Mouse (Mus musculus) stomach, embryonic 15.5 days (tissue): ENCODE data around the gene Ints5. TPM values are rescaled to one million over a fixed set of nuclear protein-coding genes. Genes with fewer than 3 reads are reported as not detected.
"Not testable (repeated sequence)": the region's sequence is repeated elsewhere in the genome, so short reads cannot be mapped to it uniquely, and the experiment has no call there.

Source experiments
- ATAC-seq: fragments of 200-750 bp; cut with Nextera tagmentation; 2 replicates; pipeline ENCODE4 v1.8.0; 2017; ENCODE audit warnings: low read depth, moderate number of reproducible peaks, moderate TSS enrichment; ENCODE audit not compliant: insufficient read depth, low FRiP score
- H3K27ac ChIP-seq: fragments of 300-500 bp; sonication (generic); 2 replicates; pipeline ENCODE4 v1.5.1; 2015; ENCODE audit warnings: mild to moderate bottlenecking, inconsistent platforms
- H3K27me3 ChIP-seq: fragments of 300-500 bp; sonication (generic); replicated peaks from 2 replicates; pipeline ENCODE4 v1.6.1; 2015; ENCODE audit warnings: inconsistent platforms
- H3K36me3 ChIP-seq: fragments of 300-500 bp; sonication (generic); 2 replicates; pipeline ENCODE4 v1.6.1; 2015; ENCODE audit warnings: inconsistent platforms
- H3K4me1 ChIP-seq: fragments of 300-500 bp; sonication (generic); 2 replicates; pipeline ENCODE4 v1.6.1; 2015; ENCODE audit warnings: inconsistent platforms
- H3K4me2 ChIP-seq: fragments of 300-500 bp; sonication (generic); 2 replicates; pipeline ENCODE4 v1.6.1; 2015; ENCODE audit warnings: mild to moderate bottlenecking, inconsistent platforms
- H3K4me3 ChIP-seq: fragments of 300-500 bp; sonication (generic); replicated peaks from 2 replicates; pipeline ENCODE4 v1.5.1; 2015; ENCODE audit warnings: inconsistent platforms
- H3K9ac ChIP-seq: fragments of 300-500 bp; sonication (generic); 2 replicates; pipeline ENCODE4 v1.6.1; 2015; ENCODE audit warnings: inconsistent platforms
- H3K9me3 ChIP-seq: fragments of 300-500 bp; sonication (generic); 2 replicates; pipeline ENCODE4 v1.6.1; 2016; ENCODE audit warnings: inconsistent platforms
- WGBS: fragments of 180-500 bp; shearing (Covaris S2); methylation state at CpG from one replicate; pipeline ENCODE4 v1.1.7; 2015; 5-methylcytosine and 5-hydroxymethylcytosine counted together
- polyA plus RNA-seq: library from polyadenylated mRNA; unstranded; fragments of >200 nt; fragmentation: Nextera tagmentation; extraction: Ambion mirVana; gene quantifications from 2 replicates; pipeline ENCODE4 v1.2.1, GENCODE M21; 2015

Gene Ints5
- polyA plus RNA-seq, 1 experiment from 2014 or later = 36.8 TPM

GRCm38 (mm10) chr19:8888511-8889385 is 4.1 kb upstream of the Ints5 start, which contains the start of the genes 1810009A15Rik and Gm49416:
TSS of gene 1810009A15Rik (plus strand) at chr19:8888853.
TSS of gene Gm49416 (plus strand) at chr19:8888926.
- ATAC-seq = peak; percentile 95
- Histone ChIP-seq H3K9me3 (no peaks in the 10 kb centered on the region), H3K9ac (peak within 1 kb of the TSS; percentile 55; the same call in 1 of the 2 replicates), H3K27ac (peak within 1 kb of the TSS; percentile 85), H3K4me1 (peaks cover 9% of the 10 kb centered on the region), H3K4me2 (peak within 1 kb of the TSS; percentile 57), H3K36me3 (0 out of 2 replicates have a peak, but pooled peaks cover 4% of the 10 kb centered on the region), H3K4me3 (peak within 1 kb of the TSS; percentile 59), H3K27me3 (no peaks in the 10 kb centered on the region)
- under 1% methylated on average over 58 of the region's 58 CpGs for WGBS

- WGBS = 89% methylated on average over 9 of the region's 9 CpGs
These were observed 2.7 kb downstream of the Ints5 start for GRCm38 (mm10) chr19:8895397-8895960.

GRCm38 (mm10) chr19:8896231-8896630 is 3.4 kb downstream of the Ints5 start:
- not testable (repeated sequence) for H3K27me3 ChIP-seq, H3K4me2 ChIP-seq, H3K9me3 ChIP-seq, H3K4me3 ChIP-seq, H3K9ac ChIP-seq, ATAC-seq, H3K27ac ChIP-seq
- 83% methylated on average over 5 of the region's 5 CpGs for WGBS
- Histone ChIP-seq H3K36me3 (peaks cover 13% of the 10 kb centered on the region), H3K4me1 (peaks cover 33% of the 10 kb centered on the region)

More at GRCm38 (mm10) chr19:8895397-8895960, 2.7 kb downstream of the Ints5 start:
- no peak overlapping the region for H3K9ac ChIP-seq
- no peaks in the 10 kb centered on the region for H3K9me3 ChIP-seq
- H3K4me2 ChIP-seq = no peak overlapping the region
- H3K27ac ChIP-seq = no peak overlapping the region
- peaks cover 15% of the 10 kb centered on the region for H3K36me3 ChIP-seq
- no peak for ATAC-seq
- H3K4me3 ChIP-seq = no peak overlapping the region
- no peaks in the 10 kb centered on the region for H3K27me3 ChIP-seq
- peaks cover 33% of the 10 kb centered on the region for H3K4me1 ChIP-seq

- peaks cover 33% of the 10 kb centered on the region for H3K4me1 ChIP-seq
- H3K4me3 ChIP-seq = peak overlapping the region; percentile 66
- H3K4me2 ChIP-seq = peak overlapping the region; percentile 60
- peak overlapping the region; percentile 55 for H3K9ac ChIP-seq
- ATAC-seq = peak; percentile 28
- H3K36me3 ChIP-seq = peaks cover 17% of the 10 kb centered on the region
- not testable (repeated sequence) for H3K9me3 ChIP-seq, H3K27me3 ChIP-seq
- peak overlapping the region; percentile 91 for H3K27ac ChIP-seq
- 22% methylated on average over 21 of the region's 21 CpGs for WGBS
These were observed 4.5 kb downstream of the Ints5 start for GRCm38 (mm10) chr19:8897211-8897864.

GRCm38 (mm10) chr19:8897865-8898495 is 5.2 kb downstream of the Ints5 start, which contains the start of gene Ganab:
TSS of gene Ganab (plus strand) at chr19:8898071.
- WGBS = under 1% methylated on average over 53 of the region's 53 CpGs
- Histone ChIP-seq H3K4me3 (peak within 1 kb of the TSS; percentile 66), H3K27me3 (no peaks in the 10 kb centered on the region)

GRCm38 (mm10) chr19:8898576-8898975 is 5.8 kb downstream of the Ints5 start:
- 3% methylated on average over 13 of the region's 13 CpGs for WGBS
- peak overlapping the region; percentile 84 for H3K9ac ChIP-seq
- peak overlapping the region; percentile 69 for H3K4me2 ChIP-seq
- H3K27me3 ChIP-seq = no peaks in the 10 kb centered on the region
- H3K9me3 ChIP-seq = no peaks in the 10 kb centered on the region
- H3K4me3 ChIP-seq = peak overlapping the region; percentile 66
- peaks cover 25% of the 10 kb centered on the region for H3K36me3 ChIP-seq
- H3K4me1 ChIP-seq = peaks cover 32% of the 10 kb centered on the region
- no peak for ATAC-seq
- H3K27ac ChIP-seq = peak overlapping the region; percentile 92

More at GRCm38 (mm10) chr19:8897865-8898495, 5.2 kb downstream of the Ints5 start, which contains the start of gene Ganab:
- no peaks in the 10 kb centered on the region for H3K9me3 ChIP-seq
- H3K36me3 ChIP-seq = peaks cover 21% of the 10 kb centered on the region
- H3K4me2 ChIP-seq = peak within 1 kb of the TSS; percentile 69
- H3K27ac ChIP-seq = peak within 1 kb of the TSS; percentile 92
- peak; percentile 99 for ATAC-seq
- peak within 1 kb of the TSS; percentile 84 for H3K9ac ChIP-seq
- H3K4me1 ChIP-seq = peaks cover 33% of the 10 kb centered on the region

- no peak for ATAC-seq
- Histone ChIP-seq H3K9ac (peak overlapping the region; percentile 35), H3K4me2 (peak overlapping the region; percentile 69), H3K36me3 (peaks cover 29% of the 10 kb centered on the region), H3K9me3 (no peaks in the 10 kb centered on the region), H3K4me1 (peaks cover 27% of the 10 kb centered on the region), H3K27ac (no peak overlapping the region), H3K4me3 (peak overlapping the region; percentile 66), H3K27me3 (no peaks in the 10 kb centered on the region)
- WGBS = 26% methylated on average over 3 of the region's 3 CpGs
These were observed 6.3 kb downstream of the Ints5 start for GRCm38 (mm10) chr19:8899079-8899478.

GRCm38 (mm10) chr19:8903412-8903811 is 10.6 kb downstream of the Ints5 start:
- Histone ChIP-seq H3K9ac (no peak overlapping the region), H3K4me2 (no peak overlapping the region), H3K36me3 (peaks cover 45% of the 10 kb centered on the region), H3K27ac (no peak overlapping the region), H3K4me1 (peaks cover 8% of the 10 kb centered on the region), H3K4me3 (no peak overlapping the region), H3K27me3 (no peaks in the 10 kb centered on the region), H3K9me3 (no peaks in the 10 kb centered on the region)
- no peak for ATAC-seq
- 92% methylated on average over 5 of the region's 5 CpGs for WGBS

GRCm38 (mm10) chr19:8908531-8908930 is 15.7 kb downstream of the Ints5 start:
- no peaks in the 10 kb centered on the region for H3K4me1 ChIP-seq
- 85% methylated on average over 6 of the region's 6 CpGs for WGBS

GRCm38 (mm10) chr19:8911810-8912209 is 19.0 kb downstream of the Ints5 start:
- H3K4me1 ChIP-seq = no peaks in the 10 kb centered on the region
- WGBS = 87% methylated on average over 5 of the region's 5 CpGs
- H3K27me3 ChIP-seq = no peaks in the 10 kb centered on the region
- H3K27ac ChIP-seq = no peak overlapping the region
- H3K4me3 ChIP-seq = no peak overlapping the region
- H3K9ac ChIP-seq = no peak overlapping the region
- no peak for ATAC-seq
- no peak overlapping the region for H3K4me2 ChIP-seq
- H3K9me3 ChIP-seq = no peaks in the 10 kb centered on the region
- peaks cover 94% of the 10 kb centered on the region for H3K36me3 ChIP-seq

More at GRCm38 (mm10) chr19:8908531-8908930, 15.7 kb downstream of the Ints5 start:
- Histone ChIP-seq H3K36me3 (peaks cover 78% of the 10 kb centered on the region), H3K4me3 (no peak overlapping the region), H3K9ac (no peak overlapping the region), H3K9me3 (no peaks in the 10 kb centered on the region), H3K4me2 (no peak overlapping the region), H3K27me3 (no peaks in the 10 kb centered on the region), H3K27ac (no peak overlapping the region)
- ATAC-seq = no peak

GRCm38 (mm10) chr19:8914212-8914611 is 21.4 kb downstream of the Ints5 start:
- ATAC-seq = no peak
- no peak overlapping the region for H3K9ac ChIP-seq
- no peak overlapping the region for H3K4me3 ChIP-seq
- no peak overlapping the region for H3K27ac ChIP-seq
- 90% methylated on average over 3 of the region's 3 CpGs for WGBS
- no peaks in the 10 kb centered on the region for H3K4me1 ChIP-seq
- H3K36me3 ChIP-seq = peaks cover 73% of the 10 kb centered on the region
- H3K9me3 ChIP-seq = no peaks in the 10 kb centered on the region
- no peak overlapping the region for H3K4me2 ChIP-seq
- no peaks in the 10 kb centered on the region for H3K27me3 ChIP-seq
